Mouse (Mus musculus): Measurements from ENCODE around the gene Gfpt1. TPM values are rescaled to one million over a fixed set of nuclear protein-coding genes. Genes with fewer than 3 reads are reported as not detected.

Gfpt1 gene
- polyA plus RNA-seq, 1 experiment = 48.1 TPM

GRCm38 (mm10) chr6:87103314-87103713, 60.7 kb downstream of the Gfpt1 start:
- H3K27me3 ChIP-seq (ENCODE audit: control insufficient read depth, insufficient read depth, low read length, poor library complexity, severe bottlenecking) = no peaks in the 10 kb centered on the region
- H3K27ac ChIP-seq (ENCODE audit: insufficient read depth, low read length) = no peak overlapping the region
- no peak overlapping the region for H3K4me3 ChIP-seq (ENCODE audit: low read depth, low read length)
- TF ChIP-seq CTCF (IDR thresholded peaks at IDR 0.05; ENCODE audit: low read depth, low read length) (no peak), POLR2A (IDR thresholded peaks at IDR 0.05; ENCODE audit: insufficient read depth, low read length) (no peak), EP300 (IDR thresholded peaks at IDR 0.05; ENCODE audit: insufficient read depth, low read depth, low read length) (no peak)
- no peaks in the 10 kb centered on the region for H3K9me3 ChIP-seq (replicated peaks; ENCODE audit: control insufficient read depth, insufficient read depth, low read length, poor library complexity, severe bottlenecking)
- no peaks in the 10 kb centered on the region for H3K4me1 ChIP-seq (ENCODE audit: control insufficient read depth, insufficient read depth, low read length)
- H3K9ac ChIP-seq (ENCODE audit: low read depth, poor library complexity, severe bottlenecking) = no peak overlapping the region
- no peaks in the 10 kb centered on the region for H3K36me3 ChIP-seq (ENCODE audit: control insufficient read depth, insufficient read depth, low read length, poor library complexity, severe bottlenecking)

GRCm38 (mm10) chr6:87104123-87104796, 61.6 kb downstream of the Gfpt1 start, which contains the start of gene D6Ertd527e:
TSS of gene D6Ertd527e (plus strand) at chr6:87104746.
- Histone ChIP-seq H3K9me3 (replicated peaks; ENCODE audit: control insufficient read depth, insufficient read depth, low read length, poor library complexity, severe bottlenecking) (no peaks in the 10 kb centered on the region), H3K4me1 (ENCODE audit: control insufficient read depth, insufficient read depth, low read length) (no peaks in the 10 kb centered on the region), H3K9ac (ENCODE audit: low read depth, poor library complexity, severe bottlenecking) (no peak within 1 kb of the TSS), H3K27me3 (ENCODE audit: control insufficient read depth, insufficient read depth, low read length, poor library complexity, severe bottlenecking) (no peaks in the 10 kb centered on the region), H3K36me3 (ENCODE audit: control insufficient read depth, insufficient read depth, low read length, poor library complexity, severe bottlenecking) (no peaks in the 10 kb centered on the region), H3K27ac (ENCODE audit: insufficient read depth, low read length) (no peak within 1 kb of the TSS), H3K4me3 (ENCODE audit: low read depth, low read length) (no peak within 1 kb of the TSS)
- no peak for TF ChIP-seq CTCF (IDR thresholded peaks at IDR 0.05; ENCODE audit: low read depth, low read length)
- TF ChIP-seq EP300 (IDR thresholded peaks at IDR 0.05; ENCODE audit: insufficient read depth, low read depth, low read length) = no peak
- TF ChIP-seq POLR2A (IDR thresholded peaks at IDR 0.05; ENCODE audit: insufficient read depth, low read length) = no peak

- no peaks in the 10 kb centered on the region for H3K27me3 ChIP-seq (ENCODE audit: control insufficient read depth, insufficient read depth, low read length, poor library complexity, severe bottlenecking)
- H3K9ac ChIP-seq (ENCODE audit: low read depth, poor library complexity, severe bottlenecking) = no peak overlapping the region
- H3K4me3 ChIP-seq (ENCODE audit: low read depth, low read length) = no peak overlapping the region
- H3K9me3 ChIP-seq (replicated peaks; ENCODE audit: control insufficient read depth, insufficient read depth, low read length, poor library complexity, severe bottlenecking) = no peaks in the 10 kb centered on the region
- no peak for TF ChIP-seq CTCF (IDR thresholded peaks at IDR 0.05; ENCODE audit: low read depth, low read length)
- no peak for TF ChIP-seq EP300 (IDR thresholded peaks at IDR 0.05; ENCODE audit: insufficient read depth, low read depth, low read length)
- no peak for TF ChIP-seq POLR2A (IDR thresholded peaks at IDR 0.05; ENCODE audit: insufficient read depth, low read length)
- no peaks in the 10 kb centered on the region for H3K36me3 ChIP-seq (ENCODE audit: control insufficient read depth, insufficient read depth, low read length, poor library complexity, severe bottlenecking)
- no peak overlapping the region for H3K27ac ChIP-seq (ENCODE audit: insufficient read depth, low read length)
- H3K4me1 ChIP-seq (ENCODE audit: control insufficient read depth, insufficient read depth, low read length) = no peaks in the 10 kb centered on the region
These were observed 68.8 kb downstream of the Gfpt1 start for GRCm38 (mm10) chr6:87111493-87111892.

DNA sequence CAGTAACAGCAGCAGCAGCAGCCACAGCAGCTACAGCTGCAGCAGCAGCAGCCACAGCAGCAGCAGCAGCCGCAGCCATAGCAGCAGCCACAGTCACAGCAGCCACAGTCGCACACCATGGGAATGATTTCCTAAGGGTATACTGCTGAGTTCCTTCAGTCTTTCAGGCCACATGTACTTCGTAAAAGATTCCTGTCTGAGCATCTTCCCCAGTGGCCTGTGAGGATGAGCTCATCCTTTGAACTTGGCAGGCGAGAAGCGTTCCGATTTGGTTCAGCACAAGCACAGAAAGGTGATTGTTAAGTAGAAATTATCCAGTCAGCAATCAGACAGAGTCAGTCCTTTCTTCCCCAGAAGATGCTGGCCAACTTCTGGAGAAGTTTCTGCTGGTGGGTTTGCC, 69.5 kb downstream of the Gfpt1 start:
- H3K9me3 ChIP-seq (replicated peaks; ENCODE audit: control insufficient read depth, insufficient read depth, low read length, poor library complexity, severe bottlenecking) = no peaks in the 10 kb centered on the region
- no peak overlapping the region for H3K9ac ChIP-seq (ENCODE audit: low read depth, poor library complexity, severe bottlenecking)
- H3K36me3 ChIP-seq (ENCODE audit: control insufficient read depth, insufficient read depth, low read length, poor library complexity, severe bottlenecking) = no peaks in the 10 kb centered on the region
- H3K4me1 ChIP-seq (ENCODE audit: control insufficient read depth, insufficient read depth, low read length) = no peaks in the 10 kb centered on the region
- H3K27me3 ChIP-seq (ENCODE audit: control insufficient read depth, insufficient read depth, low read length, poor library complexity, severe bottlenecking) = no peaks in the 10 kb centered on the region
- TF ChIP-seq POLR2A (IDR thresholded peaks at IDR 0.05; ENCODE audit: insufficient read depth, low read length) = no peak
- TF ChIP-seq CTCF (IDR thresholded peaks at IDR 0.05; ENCODE audit: low read depth, low read length) = no peak
- TF ChIP-seq EP300 (IDR thresholded peaks at IDR 0.05; ENCODE audit: insufficient read depth, low read depth, low read length) = no peak
- no peak overlapping the region for H3K4me3 ChIP-seq (ENCODE audit: low read depth, low read length)
- no peak overlapping the region for H3K27ac ChIP-seq (ENCODE audit: insufficient read depth, low read length)

- Histone ChIP-seq H3K9me3 (replicated peaks; ENCODE audit: control insufficient read depth, insufficient read depth, low read length, poor library complexity, severe bottlenecking) (no peaks in the 10 kb centered on the region), H3K27me3 (ENCODE audit: control insufficient read depth, insufficient read depth, low read length, poor library complexity, severe bottlenecking) (no peaks in the 10 kb centered on the region), H3K4me1 (ENCODE audit: control insufficient read depth, insufficient read depth, low read length) (no peaks in the 10 kb centered on the region), H3K4me3 (ENCODE audit: low read depth, low read length) (no peak overlapping the region), H3K36me3 (ENCODE audit: control insufficient read depth, insufficient read depth, low read length, poor library complexity, severe bottlenecking) (no peaks in the 10 kb centered on the region), H3K27ac (ENCODE audit: insufficient read depth, low read length) (no peak overlapping the region), H3K9ac (ENCODE audit: low read depth, poor library complexity, severe bottlenecking) (no peak overlapping the region)
- no peak for TF ChIP-seq POLR2A (IDR thresholded peaks at IDR 0.05; ENCODE audit: insufficient read depth, low read length)
- TF ChIP-seq EP300 (IDR thresholded peaks at IDR 0.05; ENCODE audit: insufficient read depth, low read depth, low read length) = no peak
- TF ChIP-seq CTCF (IDR thresholded peaks at IDR 0.05; ENCODE audit: low read depth, low read length) = no peak
These were observed 73.3 kb downstream of the Gfpt1 start for GRCm38 (mm10) chr6:87115981-87116380.

GRCm38 (mm10) chr6:87116596-87116995, 74.0 kb downstream of the Gfpt1 start:
- Histone ChIP-seq H3K27me3 (ENCODE audit: control insufficient read depth, insufficient read depth, low read length, poor library complexity, severe bottlenecking) (no peaks in the 10 kb centered on the region), H3K4me1 (ENCODE audit: control insufficient read depth, insufficient read depth, low read length) (no peaks in the 10 kb centered on the region), H3K4me3 (ENCODE audit: low read depth, low read length) (no peak overlapping the region), H3K36me3 (ENCODE audit: control insufficient read depth, insufficient read depth, low read length, poor library complexity, severe bottlenecking) (no peaks in the 10 kb centered on the region), H3K9me3 (replicated peaks; ENCODE audit: control insufficient read depth, insufficient read depth, low read length, poor library complexity, severe bottlenecking) (no peaks in the 10 kb centered on the region), H3K9ac (ENCODE audit: low read depth, poor library complexity, severe bottlenecking) (no peak overlapping the region), H3K27ac (ENCODE audit: insufficient read depth, low read length) (no peak overlapping the region)
- no peak for TF ChIP-seq CTCF (IDR thresholded peaks at IDR 0.05; ENCODE audit: low read depth, low read length)
- no peak for TF ChIP-seq EP300 (IDR thresholded peaks at IDR 0.05; ENCODE audit: insufficient read depth, low read depth, low read length)
- no peak for TF ChIP-seq POLR2A (IDR thresholded peaks at IDR 0.05; ENCODE audit: insufficient read depth, low read length)
